Mouse (Mus musculus) liver, postnatal 0 days (tissue): ENCODE data around the gene Rorb.

ENCODE experiments used
- CTCF ChIP-seq: sonication (generic); IDR thresholded peaks from 2 replicates; pipeline ENCODE4 v1.5.1; 2016; ENCODE audit warnings: antibody characterized with exemption, low read depth
- EP300 ChIP-seq: IDR thresholded peaks from 2 replicates; pipeline ENCODE4 v1.6.1; 2016; ENCODE audit warnings: antibody characterized with exemption, low read depth, mild to moderate bottlenecking

DNA sequence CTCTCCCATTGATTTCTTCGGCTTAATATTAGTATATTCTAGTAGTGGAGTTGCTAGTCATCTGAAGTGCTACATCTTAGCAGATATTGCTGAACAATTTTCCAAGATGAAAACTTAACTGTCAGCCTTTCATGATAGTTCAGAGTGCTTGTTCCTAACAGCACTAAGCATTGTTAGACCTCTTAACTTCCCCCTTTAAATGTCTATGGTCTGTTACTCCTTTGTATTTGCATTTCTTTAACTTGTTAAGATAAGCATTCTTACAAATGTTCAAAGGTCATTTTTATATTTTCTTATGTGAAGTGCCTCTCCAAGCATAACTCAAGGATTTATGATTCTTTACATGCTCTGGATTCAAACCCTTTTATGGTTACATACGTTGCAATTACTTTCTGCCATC lies 24.8 kb upstream of the Rorb start:
- TF ChIP-seq CTCF (no peak), EP300 (no peak)
